Mouse (Mus musculus) embryonic fibroblast, embryonic 13.5 days (primary cell): Measurements from ENCODE around the gene Gm14399.
"Not testable (repeated sequence)": the region's sequence is repeated elsewhere in the genome, so short reads cannot be mapped to it uniquely, and the experiment has no call there.

Experiments
- CTCF ChIP-seq: IDR thresholded peaks from 2 replicates; pipeline ENCODE4 v1.5.1; 2011; ENCODE audit warnings: mild to moderate bottlenecking, control low read depth, low read length, moderate library complexity, borderline replicate concordance; ENCODE audit not compliant: insufficient read depth
- POLR2A ChIP-seq: IDR thresholded peaks from 2 replicates; pipeline ENCODE4 v1.6.1; 2011; ENCODE audit warnings: low read depth, mild to moderate bottlenecking, control low read depth, low read length, moderate library complexity

DNA sequence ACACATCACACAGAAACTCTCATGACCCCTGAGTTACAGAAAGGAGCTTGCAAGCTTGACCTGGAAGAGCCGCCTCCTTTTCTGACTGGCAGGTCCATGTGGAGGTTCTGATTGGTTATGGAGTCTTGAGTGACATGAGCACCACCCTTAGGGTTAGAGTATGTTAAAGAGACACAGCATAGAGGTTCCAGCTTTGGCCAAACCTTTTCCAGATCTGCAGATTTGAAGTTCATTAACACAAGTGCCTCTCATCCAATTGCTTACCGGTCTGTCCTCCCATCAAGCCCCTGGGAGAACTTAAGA is at the start of gene Gm14399:
- not testable (repeated sequence) for TF ChIP-seq CTCF, POLR2A
